Mouse (Mus musculus) limb, embryonic 11.5 days (tissue): Measurements from ENCODE around the gene Ctnnd2. TPM values are rescaled to one million over a fixed set of nuclear protein-coding genes. Genes with fewer than 3 reads are reported as not detected.

Source experiments
- ATAC-seq: fragments of 200-750 bp; cut with Nextera tagmentation; 2 replicates; pipeline ENCODE4 v1.8.0; 2017; ENCODE audit warnings: low read depth; ENCODE audit not compliant: insufficient number of reproducible peaks, low FRiP score, low TSS enrichment
- DNase-seq: peaks from one replicate; pipeline ENCODE4 v3.0.0-alpha.2; 2015; ENCODE audit warnings: low spot score
- H3K27ac ChIP-seq: fragments of 300-500 bp; sonication (generic); replicated peaks from 2 replicates; pipeline ENCODE4 v1.5.1; 2014; ENCODE audit warnings: low read depth, mild to moderate bottlenecking, low read length
- H3K27me3 ChIP-seq: fragments of 300-500 bp; sonication (generic); 2 replicates; pipeline ENCODE4 v1.6.1; 2014; ENCODE audit warnings: mild to moderate bottlenecking, low read length, mixed read lengths; ENCODE audit not compliant: control insufficient read depth, insufficient read depth
- H3K36me3 ChIP-seq: fragments of 300-500 bp; sonication (generic); 2 replicates; pipeline ENCODE4 v1.6.1; 2014; ENCODE audit warnings: mild to moderate bottlenecking, low read length, moderate library complexity, mixed read lengths; ENCODE audit not compliant: control insufficient read depth, insufficient read depth
- H3K4me1 ChIP-seq: fragments of 300-500 bp; sonication (generic); 2 replicates; pipeline ENCODE4 v1.6.1; 2014; ENCODE audit warnings: low read length, mixed read lengths; ENCODE audit not compliant: control insufficient read depth, insufficient read depth
- H3K4me2 ChIP-seq: fragments of 300-500 bp; sonication (generic); 2 replicates; pipeline ENCODE4 v1.6.1; 2014; ENCODE audit warnings: low read depth, mild to moderate bottlenecking, moderate library complexity; ENCODE audit not compliant: severe bottlenecking
- H3K4me3 ChIP-seq: fragments of 300-500 bp; sonication (generic); 2 replicates; pipeline ENCODE4 v1.5.1; 2014; ENCODE audit warnings: low read depth, low read length
- H3K9ac ChIP-seq: fragments of 300-500 bp; sonication (generic); 2 replicates; pipeline ENCODE4 v1.6.1; 2014; ENCODE audit warnings: mild to moderate bottlenecking, low read length
- H3K9me3 ChIP-seq: fragments of 300-500 bp; sonication (generic); 2 replicates; pipeline ENCODE4 v1.6.1; 2016; ENCODE audit warnings: low read length; ENCODE audit not compliant: control insufficient read depth
- WGBS: fragments of 180-500 bp; shearing (Covaris S2); extraction: QIAGEN DNeasy Blood & Tissue Kit; methylation state at CpG from one replicate; pipeline ENCODE4 v1.1.7; 2014; 5-methylcytosine and 5-hydroxymethylcytosine counted together
- polyA plus RNA-seq: library from polyadenylated mRNA; unstranded; fragments of >200 nt; fragmentation: Nextera tagmentation; extraction: Ambion mirVana; gene quantifications from 2 replicates; pipeline ENCODE4 v1.2.1, GENCODE M21; 2014

Ctnnd2 gene
- polyA plus RNA-seq, 1 experiment from 2014 or later = 2.5 TPM

GRCm38 (mm10) chr15:30992901-30993300 is 820.5 kb downstream of the Ctnnd2 start:
- DNase-seq (no peak), ATAC-seq (no peak)
- H3K9me3 ChIP-seq = no peaks in the 10 kb centered on the region
- H3K4me3 ChIP-seq = no peak overlapping the region
- no peak overlapping the region for H3K27ac ChIP-seq
- no peak overlapping the region for H3K4me2 ChIP-seq
- no peaks in the 10 kb centered on the region for H3K4me1 ChIP-seq
- WGBS = 87% methylated on average over 3 of the region's 3 CpGs
- no peak overlapping the region for H3K9ac ChIP-seq
- H3K36me3 ChIP-seq = no peaks in the 10 kb centered on the region
- H3K27me3 ChIP-seq = no peaks in the 10 kb centered on the region

DNA sequence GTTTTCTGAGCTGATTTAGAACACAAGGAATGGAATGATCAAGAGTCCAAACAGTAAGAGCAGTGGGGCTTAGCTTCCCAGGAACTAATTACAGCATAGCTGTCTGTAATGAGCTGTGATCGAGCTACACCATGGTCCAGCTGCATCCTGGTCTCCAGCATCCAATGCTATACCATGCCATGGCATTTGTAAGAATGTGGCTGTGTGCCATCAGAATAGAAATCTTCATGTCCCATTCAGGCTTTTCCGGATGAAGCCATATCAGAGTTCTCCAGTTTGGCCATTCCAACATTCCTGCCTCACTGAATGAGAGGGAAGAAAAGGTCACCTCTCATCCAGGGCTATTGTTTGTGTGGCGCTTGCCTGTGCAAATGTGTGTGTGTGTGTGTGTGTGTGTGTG is 823.0 kb downstream of the Ctnnd2 start:
- Histone ChIP-seq H3K36me3 (no peaks in the 10 kb centered on the region), H3K9ac (no peak overlapping the region), H3K9me3 (no peaks in the 10 kb centered on the region), H3K4me1 (no peaks in the 10 kb centered on the region), H3K4me2 (no peak overlapping the region), H3K27me3 (no peaks in the 10 kb centered on the region), H3K4me3 (no peak overlapping the region), H3K27ac (no peak overlapping the region)
- ATAC-seq = no peak
- no peak for DNase-seq
- 80% methylated on average over 3 of the region's 3 CpGs for WGBS

- H3K27ac ChIP-seq = no peak overlapping the region
- no peaks in the 10 kb centered on the region for H3K9me3 ChIP-seq
- ATAC-seq (no peak), DNase-seq (no peak)
- H3K27me3 ChIP-seq = no peaks in the 10 kb centered on the region
- H3K36me3 ChIP-seq = no peaks in the 10 kb centered on the region
- WGBS = 94% methylated on average over 5 of the region's 5 CpGs
- H3K9ac ChIP-seq = no peak overlapping the region
- H3K4me1 ChIP-seq = no peaks in the 10 kb centered on the region
- H3K4me3 ChIP-seq = no peak overlapping the region
- H3K4me2 ChIP-seq = no peak overlapping the region
Observed at GRCm38 (mm10) chr15:31004468-31004867, 832.1 kb downstream of the Ctnnd2 start.

- Histone ChIP-seq H3K27ac (no peak overlapping the region), H3K4me3 (no peak overlapping the region), H3K9me3 (no peaks in the 10 kb centered on the region), H3K4me2 (no peak overlapping the region), H3K36me3 (no peaks in the 10 kb centered on the region), H3K27me3 (no peaks in the 10 kb centered on the region), H3K9ac (no peak overlapping the region), H3K4me1 (no peaks in the 10 kb centered on the region)
- no peak for ATAC-seq
- DNase-seq = no peak
- 82% methylated on average over 8 of the region's 8 CpGs for WGBS
Observed at GRCm38 (mm10) chr15:31004976-31005375, 832.6 kb downstream of the Ctnnd2 start.

DNA sequence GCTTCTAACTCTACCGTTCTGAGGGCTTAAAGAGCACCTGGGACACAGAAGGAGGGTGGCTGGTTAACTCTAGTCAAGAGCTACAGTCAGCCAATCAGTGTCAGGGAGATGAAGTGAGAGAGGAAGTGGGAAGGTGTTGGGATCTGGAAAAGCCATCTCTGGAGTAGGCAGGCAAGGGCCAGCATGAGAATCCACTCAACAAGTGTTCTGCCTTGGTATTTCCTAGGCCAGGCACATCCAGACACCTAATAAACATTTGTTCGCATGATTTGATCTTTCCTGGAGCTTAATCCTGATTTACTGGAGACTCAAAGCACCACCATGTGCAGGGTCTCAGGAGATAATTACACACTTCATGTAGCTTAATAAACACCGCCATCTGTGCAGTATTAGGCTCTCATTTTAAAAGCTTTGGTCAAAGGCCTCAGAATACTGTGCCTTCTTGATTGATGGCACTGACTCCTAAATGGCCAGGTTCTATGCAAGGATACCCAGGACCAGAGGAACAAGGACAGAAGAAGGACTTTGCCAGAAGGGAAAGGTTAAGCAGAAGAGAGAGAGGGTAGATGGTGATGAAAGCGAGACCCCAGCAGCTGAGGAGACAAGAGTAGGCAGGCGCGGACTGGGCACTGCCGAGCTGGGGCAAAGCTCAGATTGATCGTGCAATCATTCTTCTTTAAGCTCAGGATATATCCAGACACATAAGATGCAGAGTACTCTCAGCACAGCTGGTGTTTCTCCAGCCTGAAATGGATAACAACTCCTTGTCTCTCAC is 833.8 kb downstream of the Ctnnd2 start:
- peak; percentile 47 for DNase-seq
- Histone ChIP-seq H3K4me1 (no peaks in the 10 kb centered on the region), H3K9me3 (no peaks in the 10 kb centered on the region), H3K36me3 (no peaks in the 10 kb centered on the region), H3K4me2 (no peak overlapping the region), H3K27me3 (no peaks in the 10 kb centered on the region), H3K27ac (no peak overlapping the region), H3K9ac (no peak overlapping the region), H3K4me3 (no peak overlapping the region)
- peak; percentile 79 for ATAC-seq
- 41% methylated on average over 8 of the region's 8 CpGs for WGBS

- ATAC-seq (no peak), DNase-seq (no peak)
- Histone ChIP-seq H3K4me1 (no peaks in the 10 kb centered on the region), H3K27me3 (no peaks in the 10 kb centered on the region), H3K36me3 (no peaks in the 10 kb centered on the region), H3K9me3 (no peaks in the 10 kb centered on the region), H3K4me3 (no peak overlapping the region), H3K27ac (no peak overlapping the region), H3K4me2 (no peak overlapping the region), H3K9ac (no peak overlapping the region)
- 86% methylated on average over 8 of the region's 8 CpGs for WGBS
Observed at GRCm38 (mm10) chr15:31006825-31007157, 834.4 kb downstream of the Ctnnd2 start.

- H3K4me3 ChIP-seq = no peak overlapping the region
- no peak overlapping the region for H3K9ac ChIP-seq
- no peak overlapping the region for H3K4me2 ChIP-seq
- DNase-seq (no peak), ATAC-seq (no peak)
- no peak overlapping the region for H3K27ac ChIP-seq
- WGBS = 74% methylated on average over 6 of the region's 6 CpGs
- H3K4me1 ChIP-seq = no peaks in the 10 kb centered on the region
- no peaks in the 10 kb centered on the region for H3K9me3 ChIP-seq
- H3K27me3 ChIP-seq = no peaks in the 10 kb centered on the region
- no peaks in the 10 kb centered on the region for H3K36me3 ChIP-seq
Observed at GRCm38 (mm10) chr15:31008594-31008993, 836.2 kb downstream of the Ctnnd2 start.

GRCm38 (mm10) chr15:31020769-31021168 is 848.4 kb downstream of the Ctnnd2 start:
- Histone ChIP-seq H3K27ac (no peak overlapping the region), H3K9ac (no peak overlapping the region), H3K36me3 (no peaks in the 10 kb centered on the region), H3K27me3 (no peaks in the 10 kb centered on the region), H3K9me3 (no peaks in the 10 kb centered on the region), H3K4me2 (no peak overlapping the region), H3K4me1 (no peaks in the 10 kb centered on the region), H3K4me3 (no peak overlapping the region)
- no peak for DNase-seq
- WGBS = 77% methylated on average over 2 of the region's 2 CpGs
- ATAC-seq = no peak

GRCm38 (mm10) chr15:31022012-31022411 is 849.6 kb downstream of the Ctnnd2 start:
- no peak overlapping the region for H3K27ac ChIP-seq
- H3K9me3 ChIP-seq = no peaks in the 10 kb centered on the region
- no peak for ATAC-seq
- no peak overlapping the region for H3K4me2 ChIP-seq
- H3K4me3 ChIP-seq = no peak overlapping the region
- no peaks in the 10 kb centered on the region for H3K4me1 ChIP-seq
- 61% methylated on average over 1 of the region's 1 CpGs for WGBS
- H3K27me3 ChIP-seq = no peaks in the 10 kb centered on the region
- H3K9ac ChIP-seq = no peak overlapping the region
- no peaks in the 10 kb centered on the region for H3K36me3 ChIP-seq
- DNase-seq = no peak
